Mouse (Mus musculus) G1E (cell line): Measurements from ENCODE around the gene Surf1.

Source experiments
- CTCF ChIP-seq: IDR thresholded peaks from 2 replicates; pipeline ENCODE4 v1.5.1; 2012; ENCODE audit warnings: low read depth, low read length, inconsistent platforms, mixed read lengths
- GATA1 ChIP-seq: IDR thresholded peaks from 2 replicates; pipeline ENCODE4 v1.6.1; 2012; ENCODE audit warnings: borderline replicate concordance, low read length, inconsistent platforms, mixed read lengths
- POLR2AphosphoS5 ChIP-seq: IDR thresholded peaks from 2 replicates; pipeline ENCODE4 v1.6.1; 2012; ENCODE audit warnings: low read depth, low read length, inconsistent platforms; ENCODE audit not compliant: insufficient replicate concordance
- TAL1 ChIP-seq: conservative IDR thresholded peaks from 2 replicates; pipeline ENCODE4 v1.6.1; 2012; ENCODE audit warnings: low read depth, low read length, inconsistent platforms, mixed read lengths

- TF ChIP-seq CTCF (no peak), GATA1 (no peak), TAL1 (no peak), POLR2AphosphoS5 (no peak)
Observed at GRCm38 (mm10) chr2:26936425-26936824, 20.1 kb upstream of the Surf1 start.
